Mouse (Mus musculus): ENCODE data around the gene Ms4a18.
A peak's percentile ranks its signal among the peaks of the same experiment; 100 is the strongest.

Gene Ms4a18

GRCm38 (mm10) chr19:10984551-10984950, 33.3 kb downstream of the Ms4a18 start:
- DNase-seq (ENCODE audit: low spot score in 2 of 2) = no peak

- DNase-seq (ENCODE audit: low spot score in 2 of 2) = peak in 1 of 2 experiments; percentile 29
These were observed 34.7 kb downstream of the Ms4a18 start for GRCm38 (mm10) chr19:10983146-10983545.

- DNase-seq (ENCODE audit: low spot score in 2 of 2) = no peak
These were observed 37.6 kb downstream of the Ms4a18 start for GRCm38 (mm10) chr19:10980210-10980609.

- DNase-seq (ENCODE audit: low spot score in 2 of 2) = peak; percentile 63 to 76
These were observed 38.4 kb downstream of the Ms4a18 start for GRCm38 (mm10) chr19:10979184-10980168.

- DNase-seq (ENCODE audit: low spot score in 2 of 2) = no peak
These were observed 41.5 kb downstream of the Ms4a18 start for GRCm38 (mm10) chr19:10976318-10976717.

- no peak for DNase-seq (ENCODE audit: low spot score in 2 of 2)
These were observed 42.6 kb downstream of the Ms4a18 start for GRCm38 (mm10) chr19:10975187-10975586.

- no peak for DNase-seq (ENCODE audit: low spot score in 2 of 2)
These were observed 43.5 kb downstream of the Ms4a18 start, which contains the start of gene Ms4a10 for GRCm38 (mm10) chr19:10974238-10974865. Ms4a10 (minus strand) TSS chr19:10974670.

- no peak for DNase-seq (ENCODE audit: low spot score in 2 of 2)
These were observed 44.6 kb downstream of the Ms4a18 start for GRCm38 (mm10) chr19:10973187-10973586.

- no peak for DNase-seq (ENCODE audit: low spot score in 2 of 2)
These were observed 45.2 kb downstream of the Ms4a18 start for GRCm38 (mm10) chr19:10972660-10973059.

GRCm38 (mm10) chr19:10970457-10970856, 47.4 kb downstream of the Ms4a18 start:
- no peak for DNase-seq (ENCODE audit: low spot score in 2 of 2)

GRCm38 (mm10) chr19:10968578-10968977, 49.3 kb downstream of the Ms4a18 start:
- DNase-seq (ENCODE audit: low spot score in 2 of 2) = no peak

GRCm38 (mm10) chr19:10965721-10966120, 52.1 kb downstream of the Ms4a18 start:
- DNase-seq (ENCODE audit: low spot score in 2 of 2) = no peak

GRCm38 (mm10) chr19:10959978-10960346, 57.9 kb downstream of the Ms4a18 start:
- no peak for DNase-seq (ENCODE audit: low spot score in 2 of 2)

- peak in 1 of 2 experiments; percentile 56 for DNase-seq (ENCODE audit: low spot score in 2 of 2)
These were observed 58.5 kb downstream of the Ms4a18 start for GRCm38 (mm10) chr19:10959085-10959977.

- DNase-seq (ENCODE audit: low spot score in 2 of 2) = no peak
These were observed 65.6 kb downstream of the Ms4a18 start for GRCm38 (mm10) chr19:10952021-10952939.

- DNase-seq (ENCODE audit: low spot score in 2 of 2) = no peak
These were observed 68.3 kb downstream of the Ms4a18 start for GRCm38 (mm10) chr19:10949558-10949957.

- DNase-seq (ENCODE audit: low spot score in 2 of 2) = peak; percentile 89 to 94
These were observed 68.7 kb downstream of the Ms4a18 start, which contains the start of gene Ccdc86 for GRCm38 (mm10) chr19:10949112-10949511. Ccdc86 (minus strand) TSS chr19:10949266.

GRCm38 (mm10) chr19:10948416-10948815, 69.4 kb downstream of the Ms4a18 start:
- DNase-seq (ENCODE audit: low spot score in 2 of 2) = no peak

GRCm38 (mm10) chr19:10947219-10947618, 70.6 kb downstream of the Ms4a18 start:
- DNase-seq (ENCODE audit: low spot score in 2 of 2) = no peak

Measured in cerebellum, postnatal 4 days (tissue).